Mouse (Mus musculus) intestine, embryonic 16.5 days (tissue): Measurements from ENCODE around the gene Rnf151. TPM values are rescaled to one million over a fixed set of nuclear protein-coding genes. Genes with fewer than 3 reads are reported as not detected.

Experiments
- ATAC-seq: fragments of 200-750 bp; cut with Nextera tagmentation; 2 replicates; pipeline ENCODE4 v1.8.0; 2017; ENCODE audit warnings: moderate TSS enrichment, moderate library complexity
- H3K27ac ChIP-seq: fragments of 300-500 bp; sonication (generic); 2 replicates; pipeline ENCODE4 v1.5.1; 2014; ENCODE audit warnings: mild to moderate bottlenecking, low read length
- H3K27me3 ChIP-seq: fragments of 300-500 bp; sonication (generic); replicated peaks from 2 replicates; pipeline ENCODE4 v1.6.1; 2014; ENCODE audit warnings: low read length, control low read depth, mixed read lengths; ENCODE audit not compliant: control insufficient read depth, insufficient read depth
- H3K36me3 ChIP-seq: fragments of 300-500 bp; sonication (generic); 2 replicates; pipeline ENCODE4 v1.6.1; 2014; ENCODE audit warnings: low read length, control low read depth; ENCODE audit not compliant: control insufficient read depth, insufficient read depth
- H3K4me1 ChIP-seq: fragments of 300-500 bp; sonication (generic); 2 replicates; pipeline ENCODE4 v1.6.1; 2014; ENCODE audit warnings: low read length, control low read depth, mixed read lengths; ENCODE audit not compliant: control insufficient read depth, insufficient read depth
- H3K4me2 ChIP-seq: fragments of 300-500 bp; sonication (generic); 2 replicates; pipeline ENCODE4 v1.6.1; 2014; ENCODE audit warnings: low read depth, low read length, control low read depth
- H3K4me3 ChIP-seq: fragments of 300-500 bp; sonication (generic); 2 replicates; pipeline ENCODE4 v1.5.1; 2014; ENCODE audit warnings: mild to moderate bottlenecking, low read length
- H3K9ac ChIP-seq: fragments of 300-500 bp; sonication (generic); 2 replicates; pipeline ENCODE4 v1.6.1; 2014; ENCODE audit warnings: low read depth, low read length
- H3K9me3 ChIP-seq: fragments of 300-500 bp; sonication (generic); 2 replicates; pipeline ENCODE4 v1.6.1; 2016; ENCODE audit warnings: low read length, control low read depth; ENCODE audit not compliant: control insufficient read depth
- WGBS: fragments of 180-500 bp; shearing (Covaris S2); extraction: QIAGEN DNeasy Blood & Tissue Kit; methylation state at CpG from one replicate; pipeline ENCODE4 v1.1.7; 2014; 5-methylcytosine and 5-hydroxymethylcytosine counted together
- polyA plus RNA-seq: library from polyadenylated mRNA; unstranded; fragments of >200 nt; fragmentation: Nextera tagmentation; extraction: Ambion mirVana; gene quantifications from 2 replicates; pipeline ENCODE4 v1.2.1, GENCODE M21; 2015

Gene Rnf151
- polyA plus RNA-seq, 1 experiment from 2014 or later: not detected

DNA sequence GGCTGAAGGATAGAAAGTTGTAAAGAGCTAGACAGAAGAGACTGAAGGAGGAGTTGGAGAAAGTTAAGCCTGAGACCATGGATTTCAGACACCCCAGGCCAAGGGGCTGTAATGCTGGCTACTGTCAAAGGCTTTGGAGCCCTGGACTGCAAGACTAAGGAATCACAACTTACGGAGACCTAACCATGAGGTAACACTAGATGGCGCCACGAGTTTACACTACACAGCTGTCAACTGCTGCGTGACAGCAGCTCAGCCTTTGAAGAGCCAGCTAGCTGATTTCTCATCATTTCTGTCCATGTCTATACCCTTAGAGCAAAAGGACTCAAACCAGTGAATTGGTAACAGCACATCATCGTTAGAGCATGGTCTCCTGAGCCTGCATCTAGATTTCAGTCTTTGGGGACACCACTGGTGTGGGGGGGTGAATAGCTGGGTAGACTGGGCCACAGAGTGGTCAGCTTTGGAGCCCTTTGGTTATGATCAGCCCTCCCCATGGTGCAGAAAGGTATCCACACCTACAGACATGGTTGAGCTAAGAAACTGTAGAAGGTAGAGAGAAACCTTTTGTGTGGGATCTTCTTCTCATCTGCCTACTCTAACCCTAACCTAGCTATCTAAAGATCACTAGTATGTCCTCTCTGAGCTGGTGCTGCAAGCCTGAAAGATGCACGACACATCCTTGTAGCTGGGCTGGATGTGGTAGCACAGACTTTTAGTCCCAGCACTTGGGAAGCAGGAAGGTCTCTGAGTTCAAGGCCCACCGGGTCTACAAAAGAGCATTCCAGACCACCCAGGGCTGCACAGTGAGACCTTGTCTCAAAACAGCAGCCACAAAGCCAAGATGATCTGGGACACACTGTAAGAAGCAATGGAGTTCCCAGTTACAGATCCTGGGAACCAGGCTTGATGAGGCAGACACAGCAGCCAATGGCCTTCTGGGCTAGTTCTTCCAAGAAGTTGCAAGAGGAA, 27.9 kb upstream of the Rnf151 start:
- no peak overlapping the region for H3K4me2 ChIP-seq
- H3K36me3 ChIP-seq: no peaks in the 10 kb centered on the region
- H3K27ac ChIP-seq: no peak overlapping the region
- peaks cover 9% of the 10 kb centered on the region; the same call in 1 of the 2 replicates for H3K27me3 ChIP-seq
- ATAC-seq: peak; percentile 73
- no peak overlapping the region for H3K4me3 ChIP-seq
- peaks cover 6% of the 10 kb centered on the region; the same call in 1 of the 2 replicates for H3K4me1 ChIP-seq
- no peak overlapping the region for H3K9ac ChIP-seq
- WGBS: 22% methylated on average over 7 of the region's 7 CpGs
- H3K9me3 ChIP-seq: no peaks in the 10 kb centered on the region

DNA sequence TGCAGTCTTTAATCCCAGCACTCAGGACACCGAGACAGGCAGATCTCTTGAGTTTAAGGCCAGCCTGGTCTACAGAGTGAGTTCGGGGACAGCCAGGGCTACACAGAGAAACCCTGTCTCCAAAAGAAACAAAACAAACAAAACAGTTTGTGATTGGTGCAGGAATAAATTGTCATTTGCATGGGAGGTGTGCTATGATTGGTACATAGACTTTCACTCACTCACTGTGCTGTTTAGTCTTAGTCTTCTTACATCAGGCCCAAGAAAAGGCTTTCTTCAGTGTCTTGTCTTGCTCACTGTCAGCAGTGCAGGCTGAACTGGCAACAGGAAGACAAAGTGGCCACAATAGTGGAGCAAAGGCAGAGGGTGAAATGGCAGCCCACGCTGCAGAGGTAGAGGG, 26.5 kb upstream of the Rnf151 start:
- 77% methylated on average over 3 of the region's 3 CpGs for WGBS
- peaks cover 6% of the 10 kb centered on the region; the same call in 1 of the 2 replicates for H3K4me1 ChIP-seq

DNA sequence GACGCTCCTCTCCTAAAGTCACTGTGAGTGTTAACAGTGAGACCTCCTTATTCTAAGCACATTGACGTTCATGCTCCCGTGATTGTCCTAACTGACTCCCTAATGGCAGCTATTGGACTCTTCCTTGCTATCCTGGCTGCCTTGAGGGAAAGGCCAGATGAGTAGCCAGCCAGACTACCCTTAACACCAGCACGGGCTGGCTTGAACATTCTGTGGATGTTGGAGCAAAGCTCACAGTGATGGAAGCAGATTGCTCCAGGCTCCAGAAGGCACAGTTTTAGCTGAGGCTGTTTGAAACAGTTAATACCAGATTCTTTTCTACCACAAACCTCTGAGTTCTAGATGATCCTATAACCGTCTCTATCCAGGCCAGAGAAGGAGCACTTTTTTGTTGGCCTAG, 26.0 kb upstream of the Rnf151 start:
- H3K27me3 ChIP-seq: no peaks in the 10 kb centered on the region
- H3K9ac ChIP-seq: no peak overlapping the region
- no peak overlapping the region for H3K27ac ChIP-seq
- ATAC-seq: no peak
- H3K4me2 ChIP-seq: no peak overlapping the region
- peaks cover 6% of the 10 kb centered on the region; the same call in 1 of the 2 replicates for H3K4me1 ChIP-seq
- no peaks in the 10 kb centered on the region for H3K9me3 ChIP-seq
- H3K36me3 ChIP-seq: no peaks in the 10 kb centered on the region
- WGBS: 76% methylated on average over 5 of the region's 5 CpGs
- no peak overlapping the region for H3K4me3 ChIP-seq

More for the DNA sequence above, 26.5 kb upstream of the Rnf151 start:
- Histone ChIP-seq H3K27ac (no peak overlapping the region), H3K36me3 (no peaks in the 10 kb centered on the region), H3K9ac (no peak overlapping the region), H3K4me3 (no peak overlapping the region), H3K4me2 (no peak overlapping the region), H3K9me3 (no peaks in the 10 kb centered on the region), H3K27me3 (no peaks in the 10 kb centered on the region)
- ATAC-seq: no peak

GRCm38 (mm10) chr17:24742307-24742706, 24.4 kb upstream of the Rnf151 start:
- Histone ChIP-seq H3K4me2 (no peak overlapping the region), H3K36me3 (no peaks in the 10 kb centered on the region), H3K27ac (no peak overlapping the region), H3K4me1 (peaks cover 14% of the 10 kb centered on the region), H3K9ac (no peak overlapping the region), H3K4me3 (no peak overlapping the region), H3K27me3 (no peaks in the 10 kb centered on the region), H3K9me3 (no peaks in the 10 kb centered on the region)
- ATAC-seq: no peak
- 81% methylated on average over 8 of the region's 8 CpGs for WGBS

DNA sequence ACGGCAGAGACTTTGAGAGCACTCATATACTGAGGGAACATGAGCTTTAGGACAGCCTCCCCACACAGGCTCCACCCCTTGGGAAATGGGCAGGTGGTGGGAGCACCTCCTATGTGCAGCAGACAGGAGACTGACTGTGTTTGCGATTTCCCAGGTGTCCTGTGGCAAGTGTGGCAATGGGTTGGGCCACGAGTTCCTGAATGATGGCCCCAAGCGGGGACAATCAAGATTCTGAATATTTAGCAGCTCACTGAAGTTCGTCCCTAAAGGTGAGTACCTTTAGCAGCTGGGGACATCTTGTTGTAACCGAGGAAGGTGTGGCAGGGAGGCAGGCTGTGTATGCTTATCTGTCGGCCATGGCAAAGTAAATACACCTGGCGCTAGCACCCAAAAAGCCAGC, 22.1 kb upstream of the Rnf151 start:
- Histone ChIP-seq H3K4me1 (peaks cover 18% of the 10 kb centered on the region), H3K4me3 (no peak overlapping the region), H3K27me3 (no peaks in the 10 kb centered on the region), H3K9ac (no peak overlapping the region), H3K4me2 (no peak overlapping the region), H3K9me3 (no peaks in the 10 kb centered on the region), H3K36me3 (no peaks in the 10 kb centered on the region), H3K27ac (0 out of 2 replicates have a peak overlapping the region, but pooled peaks have one; percentile 8)
- ATAC-seq: no peak
- WGBS: 64% methylated on average over 8 of the region's 8 CpGs

GRCm38 (mm10) chr17:24738238-24738637, 20.4 kb upstream of the Rnf151 start:
- Histone ChIP-seq H3K27me3 (no peaks in the 10 kb centered on the region), H3K36me3 (no peaks in the 10 kb centered on the region), H3K9ac (no peak overlapping the region), H3K4me3 (no peak overlapping the region; the same call in 1 of the 2 replicates), H3K4me2 (no peak overlapping the region), H3K4me1 (peaks cover 18% of the 10 kb centered on the region), H3K27ac (no peak overlapping the region), H3K9me3 (no peaks in the 10 kb centered on the region)
- ATAC-seq: no peak
- WGBS: 73% methylated on average over 4 of the region's 4 CpGs

GRCm38 (mm10) chr17:24737135-24737810, 19.4 kb upstream of the Rnf151 start:
- ATAC-seq: no peak
- H3K36me3 ChIP-seq: no peaks in the 10 kb centered on the region
- H3K27ac ChIP-seq: no peak overlapping the region
- H3K4me2 ChIP-seq: peak overlapping the region; percentile 91
- H3K27me3 ChIP-seq: no peaks in the 10 kb centered on the region
- H3K4me1 ChIP-seq: peaks cover 18% of the 10 kb centered on the region
- 29% methylated on average over 8 of the region's 8 CpGs for WGBS
- H3K9me3 ChIP-seq: no peaks in the 10 kb centered on the region
- H3K4me3 ChIP-seq: peak overlapping the region; percentile 71
- H3K9ac ChIP-seq: peak overlapping the region; percentile 81

DNA sequence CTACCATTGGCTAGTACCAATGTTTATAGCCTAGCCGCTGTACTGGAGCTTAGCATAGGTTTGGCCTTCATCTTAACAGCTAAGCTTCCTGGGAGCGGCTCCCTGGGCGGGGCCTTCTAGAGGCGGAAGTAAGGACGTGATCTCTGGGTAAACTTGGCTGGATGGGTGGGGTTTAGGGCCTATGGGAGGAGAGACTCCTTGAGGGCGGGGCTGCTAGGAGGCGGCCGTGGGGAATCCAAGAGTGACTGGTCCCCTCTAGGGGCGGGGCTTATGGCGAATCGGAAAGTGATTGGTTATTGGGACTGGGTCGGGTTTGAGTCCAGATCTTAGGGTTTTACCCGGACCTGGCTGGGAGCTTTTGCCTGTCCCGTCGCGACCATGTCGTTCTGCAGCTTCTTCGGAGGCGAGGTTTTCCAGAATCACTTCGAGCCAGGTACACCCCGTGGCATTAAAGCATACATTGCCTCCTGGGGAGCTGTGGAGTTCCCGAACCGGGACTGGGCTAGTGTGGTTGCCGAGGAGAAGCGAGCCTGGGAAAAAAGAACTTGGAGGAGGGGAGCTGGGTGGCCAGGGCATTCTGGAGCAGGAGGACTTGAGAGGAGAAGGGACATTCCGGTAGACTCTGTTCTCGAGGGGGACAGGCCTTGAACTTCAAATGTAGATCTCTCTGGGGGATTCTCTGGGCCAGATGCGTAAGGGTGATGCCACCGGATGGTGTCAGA, 18.6 kb upstream of the Rnf151 start, which contains the start of gene Msrb1:
TSS of gene Msrb1 (plus strand) at position 313 of the 722 bp plus-strand sequence.
- Histone ChIP-seq H3K9ac (peak within 1 kb of the TSS; percentile 81), H3K27me3 (no peaks in the 10 kb centered on the region), H3K4me1 (peaks cover 18% of the 10 kb centered on the region), H3K27ac (peak within 1 kb of the TSS; percentile 83), H3K36me3 (no peaks in the 10 kb centered on the region), H3K9me3 (no peaks in the 10 kb centered on the region), H3K4me2 (peak within 1 kb of the TSS; percentile 91), H3K4me3 (peak within 1 kb of the TSS; percentile 71)
- WGBS: under 1% methylated on average over 29 of the region's 29 CpGs
- ATAC-seq: peak; percentile 97

- Histone ChIP-seq H3K9me3 (no peaks in the 10 kb centered on the region), H3K27ac (peak overlapping the region; percentile 83; the same call in 1 of the 2 replicates), H3K27me3 (no peaks in the 10 kb centered on the region), H3K9ac (no peak overlapping the region; the same call in 1 of the 2 replicates), H3K4me2 (no peak overlapping the region; the same call in 1 of the 2 replicates), H3K36me3 (no peaks in the 10 kb centered on the region), H3K4me1 (peaks cover 18% of the 10 kb centered on the region), H3K4me3 (no peak overlapping the region)
- WGBS: 86% methylated on average over 7 of the region's 7 CpGs
- ATAC-seq: no peak
Observed at GRCm38 (mm10) chr17:24735446-24735845, 17.6 kb upstream of the Rnf151 start.
